Mouse (Mus musculus) gastrocnemius, adult 2 months (tissue): ENCODE measurements around the gene Pax1. TPM values are rescaled to one million over a fixed set of nuclear protein-coding genes. Genes with fewer than 3 reads are reported as not detected.

Source experiments
- DNase-seq: peaks from one replicate; pipeline ENCODE4 v3.0.0; 2022
- H3K27ac ChIP-seq: fragments of 200-600 bp; 2 replicates; pipeline ENCODE4 v1.8.1; 2022; ENCODE audit warnings: mild to moderate bottlenecking
- H3K4me3 ChIP-seq: fragments of 200-600 bp; 2 replicates; pipeline ENCODE4 v1.8.1; 2022; ENCODE audit warnings: mild to moderate bottlenecking, moderate library complexity
- CTCF ChIP-seq: fragments of 200-600 bp; IDR thresholded peaks from 2 replicates; pipeline ENCODE4 v1.8.1; 2022; ENCODE audit warnings: antibody characterized with exemption, mild to moderate bottlenecking, moderate library complexity
- intact Hi-C: fragments of 180-260 bp; cut with DNase I; formaldehyde crosslinking; loops from one replicate; pipeline ENCODE4 v1.15.1; 2025
- long read RNA-seq, 2 experiments: library from polyadenylated mRNA; stranded (forward); transcript quantifications; one replicate each; pipeline ENCODE4 v2.0.0; 2021
- total RNA-seq, 2 experiments: library from RNA; stranded (reverse); gene quantifications; 2 replicates each; pipeline ENCODE4 v1.2.3; 2021

Pax1 gene
- not detected for total RNA-seq
- long read RNA-seq, experiment 1, result 0 reads
- long read RNA-seq, experiment 2, result 0 reads

DNA sequence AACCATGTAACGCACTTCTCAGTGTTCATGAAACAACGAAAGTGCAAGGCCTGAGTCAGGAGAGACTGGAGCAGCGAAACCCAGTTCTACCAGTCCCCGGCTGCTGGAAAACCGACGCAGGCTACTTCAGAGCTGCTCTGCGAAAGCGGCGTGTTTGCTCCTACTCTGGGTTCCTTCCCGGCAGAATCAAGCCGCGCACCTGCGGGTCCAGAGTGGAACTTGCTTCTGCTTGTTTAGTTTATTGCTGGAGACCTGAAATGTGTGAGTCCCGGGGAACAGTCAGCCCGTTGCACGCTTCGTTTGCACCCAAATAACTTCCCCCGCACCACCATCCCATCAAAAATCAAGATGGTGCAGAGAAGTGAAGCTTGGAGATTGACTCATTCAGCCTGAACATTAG lies at the start of gene Pax1:
Gene Pax1, plus strand, starts transcription at position 345 of the 400 bp plus-strand sequence.
- Histone ChIP-seq H3K4me3 (no peak within 1 kb of the TSS), H3K27ac (no peak within 1 kb of the TSS)
- no peak for DNase-seq
- no peak for TF ChIP-seq CTCF
- intact Hi-C loops, result no loop called here

DNA sequence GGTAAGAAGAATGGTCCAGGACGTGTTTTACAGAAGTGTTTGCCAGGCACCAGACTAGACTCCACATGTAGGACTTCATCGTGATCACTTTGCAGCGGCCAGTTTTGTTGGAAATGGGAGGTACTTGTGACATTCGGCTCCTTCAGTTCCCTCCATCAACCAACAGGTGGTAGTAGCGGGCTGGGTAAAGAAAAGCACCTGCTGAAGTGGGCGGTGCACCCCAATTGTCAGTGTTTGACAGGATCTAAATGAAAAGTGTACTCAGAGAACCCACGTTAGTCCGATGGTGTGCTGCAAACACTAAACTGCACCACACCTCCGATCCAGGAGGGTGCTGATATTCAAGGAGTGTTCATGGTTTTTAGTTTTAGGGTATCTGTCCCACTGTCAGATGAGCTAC lies 40.7 kb upstream of the Pax1 start:
- TF ChIP-seq CTCF, result peak; percentile 57
- DNase-seq, result no peak
- intact Hi-C loops, result no loop called here
- H3K4me3 ChIP-seq, result no peak overlapping the region
- H3K27ac ChIP-seq, result no peak overlapping the region

DNA sequence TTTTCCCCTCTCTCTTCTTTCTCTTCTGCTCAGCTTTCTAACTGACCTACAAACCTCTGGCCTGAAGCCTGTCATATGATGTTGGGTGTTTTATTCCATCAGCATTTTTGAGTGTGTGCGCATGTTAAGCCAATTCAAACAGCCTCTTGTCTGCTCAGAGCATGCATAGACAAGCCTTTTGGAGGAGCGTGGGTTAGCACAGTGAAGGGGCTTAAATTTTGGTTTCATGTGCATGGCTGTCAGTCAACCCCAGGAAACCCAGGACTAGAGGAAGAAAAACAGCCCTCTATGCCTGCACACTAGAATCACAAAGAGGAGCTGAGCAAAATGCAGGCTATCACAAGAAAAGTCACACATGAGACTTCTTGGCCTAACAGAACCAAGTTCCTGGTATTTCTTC lies 36.5 kb upstream of the Pax1 start:
- TF ChIP-seq CTCF, result no peak
- Histone ChIP-seq H3K27ac (no peak overlapping the region), H3K4me3 (no peak overlapping the region)
- intact Hi-C loops, result no loop called here
- no peak for DNase-seq

DNA sequence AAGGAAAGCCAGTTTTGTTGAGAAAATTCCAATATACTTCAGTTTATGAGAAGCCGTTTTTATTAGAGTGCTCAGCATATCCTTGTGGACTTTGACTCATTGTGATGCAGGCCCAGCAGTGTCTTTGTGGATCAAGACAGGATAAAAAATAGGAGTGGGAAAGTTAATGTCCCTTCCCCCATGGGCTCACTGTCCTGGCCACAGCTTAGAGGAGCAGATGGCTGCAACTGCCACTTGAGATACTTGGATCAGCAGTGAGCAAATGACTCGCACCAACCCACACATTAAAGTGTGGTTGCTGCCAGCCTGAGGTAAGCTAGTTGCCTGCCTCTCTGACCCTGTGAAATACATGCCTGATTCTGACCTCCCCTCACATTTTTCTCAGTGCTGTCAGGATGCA lies 29.0 kb upstream of the Pax1 start:
- no peak overlapping the region for H3K4me3 ChIP-seq
- intact Hi-C loops, result no loop called here
- no peak for DNase-seq
- TF ChIP-seq CTCF, result no peak
- no peak overlapping the region for H3K27ac ChIP-seq

DNA sequence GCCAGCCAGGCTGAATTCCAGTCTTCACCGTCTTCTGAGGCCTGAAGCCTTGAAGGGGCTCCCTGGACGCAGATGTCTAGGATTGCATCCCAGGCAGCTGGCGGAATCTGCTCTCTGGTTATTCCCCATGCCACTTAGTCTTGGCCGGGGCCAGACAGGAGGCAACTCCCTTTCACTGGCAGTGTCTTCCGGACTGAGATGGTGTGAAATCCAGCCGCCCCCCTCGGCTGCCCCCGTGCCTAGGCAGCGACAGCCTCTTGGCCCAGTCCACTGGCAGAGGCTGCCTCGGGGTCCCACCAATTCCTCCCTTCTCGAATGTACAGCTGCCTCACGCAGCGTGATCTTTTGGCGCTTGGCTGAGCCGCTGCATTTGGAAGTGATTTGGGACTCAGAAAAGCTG lies 23.0 kb upstream of the Pax1 start:
- TF ChIP-seq CTCF, result no peak
- no peak overlapping the region for H3K4me3 ChIP-seq
- no peak for DNase-seq
- intact Hi-C loops, result no loop called here
- H3K27ac ChIP-seq, result no peak overlapping the region

DNA sequence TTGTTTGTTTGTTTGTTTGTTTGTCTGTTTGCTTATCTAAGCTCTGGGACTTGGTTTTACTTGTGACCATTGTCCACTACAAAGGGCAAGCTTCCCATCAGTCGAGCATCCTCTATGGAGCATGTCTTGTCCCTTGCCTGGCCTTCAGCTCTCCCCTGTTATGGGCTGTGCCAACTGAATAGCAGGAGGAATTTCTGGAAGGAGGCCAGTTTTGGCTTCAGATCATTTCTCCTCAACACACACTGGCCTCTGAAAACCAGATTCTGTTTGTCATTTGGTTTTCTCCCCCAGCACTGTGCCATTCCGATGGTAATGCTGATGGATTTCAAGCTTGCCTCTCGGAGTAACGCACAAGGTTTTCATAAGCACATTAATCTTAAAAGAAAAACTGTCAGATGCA lies 21.9 kb upstream of the Pax1 start:
- intact Hi-C loops, result no loop called here
- no peak for TF ChIP-seq CTCF
- DNase-seq, result no peak
- no peak overlapping the region for H3K27ac ChIP-seq
- no peak overlapping the region for H3K4me3 ChIP-seq

DNA sequence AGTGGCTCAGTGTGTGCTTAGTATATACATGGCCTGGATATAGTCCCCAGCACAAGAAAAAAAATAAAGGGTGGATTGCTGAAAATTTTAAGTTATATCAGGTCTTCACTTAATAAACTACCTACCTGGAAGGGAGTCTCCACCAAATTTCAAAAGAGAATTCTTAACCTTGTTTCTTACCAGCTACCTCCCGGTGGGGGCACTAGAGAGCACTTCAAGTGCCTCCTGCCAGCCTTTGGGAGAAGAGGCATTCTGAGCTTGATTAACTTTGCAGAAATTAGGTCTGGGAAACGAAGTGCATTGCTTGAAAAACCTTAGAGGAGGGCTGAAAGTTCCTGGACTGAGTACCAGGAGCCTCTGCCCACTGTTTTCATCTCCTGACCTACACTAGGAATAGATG lies 19.5 kb upstream of the Pax1 start:
- Histone ChIP-seq H3K27ac (no peak overlapping the region), H3K4me3 (no peak overlapping the region)
- TF ChIP-seq CTCF, result peak; percentile 28; the same call in 1 of the 2 replicates
- intact Hi-C loops, result no loop called here
- no peak for DNase-seq

DNA sequence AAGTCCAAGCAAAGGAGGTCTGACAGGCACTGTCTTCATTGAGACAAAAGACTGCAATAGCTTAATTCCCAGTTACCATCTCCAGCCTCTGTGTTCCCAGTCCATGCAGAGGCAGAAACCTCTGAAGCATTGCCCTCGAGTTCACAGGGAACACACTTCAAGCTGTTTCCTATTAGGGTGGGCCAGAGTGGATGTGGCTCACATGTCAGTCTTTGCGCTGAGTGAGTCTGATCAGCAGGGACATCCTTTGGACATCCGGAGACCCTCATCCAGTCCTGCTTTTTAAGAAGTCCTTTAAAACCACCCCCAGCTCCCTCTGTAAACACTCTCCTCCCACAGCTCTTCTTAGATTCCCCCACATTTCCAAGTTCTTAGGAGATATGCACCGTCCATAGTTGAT lies 2.0 kb upstream of the Pax1 start:
- Histone ChIP-seq H3K27ac (no peak overlapping the region), H3K4me3 (no peak overlapping the region)
- TF ChIP-seq CTCF, result no peak
- DNase-seq, result no peak
- intact Hi-C loops, result no loop called here

DNA sequence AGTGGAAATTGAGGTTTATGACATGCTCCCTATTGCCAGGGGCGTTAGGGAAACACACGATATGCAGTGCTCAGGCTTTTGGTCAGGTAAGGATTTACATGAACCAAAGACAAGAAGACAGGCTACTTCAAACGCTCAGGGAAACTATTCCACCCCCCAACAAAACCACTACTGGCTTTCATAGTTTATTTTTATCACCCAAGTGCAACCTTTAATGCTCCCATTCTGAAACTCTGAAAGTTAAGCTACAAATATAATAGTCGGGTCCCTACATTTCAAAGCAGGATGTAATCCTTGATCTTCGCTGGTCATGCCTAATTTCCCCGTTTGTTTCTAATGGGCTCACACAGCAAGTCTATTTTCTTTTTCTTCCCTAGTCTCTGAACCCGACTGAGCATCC lies 1.3 kb upstream of the Pax1 start:
- Histone ChIP-seq H3K27ac (no peak overlapping the region), H3K4me3 (no peak overlapping the region)
- DNase-seq, result no peak
- intact Hi-C loops, result no loop called here
- TF ChIP-seq CTCF, result no peak

DNA sequence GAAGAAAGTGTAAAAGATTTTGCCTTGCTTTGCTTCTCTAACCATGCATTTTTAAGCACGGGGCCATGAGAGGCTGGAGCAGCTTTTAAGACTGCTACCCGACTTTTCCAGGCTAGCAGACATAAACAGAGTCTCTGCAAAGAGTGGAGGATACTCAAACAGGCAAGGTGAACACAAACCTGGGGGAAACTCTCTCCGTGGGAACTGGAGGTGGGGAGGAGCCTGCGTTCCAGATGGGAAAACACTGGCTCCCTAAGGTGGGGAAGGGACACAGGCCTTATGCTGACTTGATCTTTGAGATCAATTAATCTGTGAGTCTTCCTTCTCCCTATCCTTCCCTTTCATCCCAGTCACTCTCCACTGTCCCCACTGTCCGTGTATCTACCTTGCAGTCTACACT lies 869 bp upstream of the Pax1 start:
- DNase-seq, result no peak
- no peak overlapping the region for H3K27ac ChIP-seq
- intact Hi-C loops, result no loop called here
- no peak overlapping the region for H3K4me3 ChIP-seq
- TF ChIP-seq CTCF, result no peak

DNA sequence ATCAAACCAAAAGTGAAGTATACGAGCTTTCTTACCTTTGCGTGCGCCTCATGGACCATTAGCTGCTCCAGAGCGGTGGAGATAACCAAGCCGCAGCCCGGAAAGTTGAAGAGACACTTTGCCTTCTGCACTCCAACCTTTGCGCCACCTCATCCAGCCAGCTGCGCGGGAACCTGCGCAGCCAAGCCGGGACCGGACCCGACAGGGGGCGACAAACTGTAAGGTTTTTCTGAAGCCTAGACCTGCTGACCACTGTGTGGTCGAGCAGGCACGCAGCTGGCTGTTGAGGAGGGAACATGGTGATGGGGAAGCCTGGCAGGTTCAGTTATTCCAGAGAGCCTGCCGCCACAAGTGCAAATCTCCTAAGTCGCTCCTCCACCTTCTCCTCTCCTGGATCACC lies 591 bp downstream of the Pax1 start:
- peak; percentile 37; the same call in 1 of the 2 replicates for TF ChIP-seq CTCF
- intact Hi-C loops, result no loop called here
- DNase-seq, result peak; percentile 20
- H3K27ac ChIP-seq, result no peak overlapping the region
- no peak overlapping the region for H3K4me3 ChIP-seq

DNA sequence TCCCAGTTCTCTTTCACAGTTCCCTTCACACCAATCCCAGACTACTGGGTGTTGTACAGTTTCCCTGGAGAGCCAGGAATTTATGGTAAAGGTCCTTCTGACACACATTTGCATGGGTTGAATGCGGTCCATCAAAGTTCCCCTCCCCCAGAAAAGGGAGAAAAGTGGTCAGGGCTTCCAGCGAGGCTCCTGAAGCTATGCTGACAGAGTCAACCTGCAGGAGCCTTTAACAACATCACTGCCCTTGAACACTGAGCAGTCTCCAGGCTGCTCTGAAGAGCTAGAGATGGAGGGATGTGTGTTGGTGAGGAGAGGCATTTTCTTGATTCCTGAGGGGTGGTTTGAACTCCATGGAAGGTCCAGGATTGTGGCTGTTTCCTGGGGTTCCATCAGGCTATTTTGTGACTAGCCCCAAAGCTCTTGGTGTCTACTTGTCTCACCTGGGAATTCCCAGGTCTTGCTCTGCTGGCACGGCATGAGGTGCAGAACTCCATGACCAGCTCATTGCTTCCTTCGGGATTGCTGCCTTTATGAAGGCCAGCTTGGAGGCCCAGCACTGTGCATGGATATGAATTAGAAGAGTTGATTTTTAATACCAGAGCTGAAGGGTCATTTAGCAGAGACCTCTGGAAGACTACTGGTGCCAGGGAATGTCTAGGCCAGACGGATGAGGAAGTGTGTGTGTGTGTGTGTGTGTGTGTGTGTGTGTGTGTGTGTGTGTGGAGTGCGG lies 1.8 kb downstream of the Pax1 start:
- Histone ChIP-seq H3K4me3 (no peak overlapping the region), H3K27ac (no peak overlapping the region)
- TF ChIP-seq CTCF, result no peak
- intact Hi-C loops, result no loop called here
- no peak for DNase-seq

DNA sequence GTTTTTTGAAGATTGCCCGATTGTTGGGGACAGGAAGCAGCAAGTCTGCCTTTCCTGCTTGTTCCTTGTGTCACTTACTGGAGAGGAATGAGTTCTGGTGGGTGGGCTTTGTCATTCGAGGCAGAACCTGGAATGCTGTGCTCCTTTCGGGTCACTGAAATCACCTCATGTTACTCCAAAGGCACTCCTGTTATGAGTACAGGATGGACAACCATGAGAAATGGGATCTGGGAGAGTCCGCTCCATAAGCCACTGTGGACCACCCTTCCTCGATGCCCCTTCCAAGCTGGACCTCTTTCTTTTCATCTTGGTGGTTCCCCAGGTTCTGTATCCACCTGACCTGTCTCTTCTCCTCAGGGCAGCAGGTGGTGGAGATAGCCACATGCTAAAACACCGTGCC lies 2.5 kb downstream of the Pax1 start:
- no peak for TF ChIP-seq CTCF
- H3K4me3 ChIP-seq, result no peak overlapping the region
- intact Hi-C loops, result no loop called here
- DNase-seq, result no peak
- no peak overlapping the region for H3K27ac ChIP-seq
